Mouse (Mus musculus): ENCODE data around the gene Ccdc120. TPM values are rescaled to one million over a fixed set of nuclear protein-coding genes. Genes with fewer than 3 reads are reported as not detected.

Ccdc120 gene
- 15.8 and 22.9 TPM in 2 replicates for total RNA-seq (2012; rRNA removed)

GRCm38 (mm10) chrX:7750432-7751116, at the start of gene Ccdc120:
TSS of gene Ccdc120 (minus strand) at chrX:7750905.
- in situ Hi-C loops (cut with MboI; ENCODE audit: low sequenced_read_pairs in 2 of 2, unreplicated experiment in 2 of 2): no loop called here
- Histone ChIP-seq H3K4me1 (ENCODE audit: control insufficient read depth in 2 of 2, insufficient read depth in 2 of 2, low read length in 2 of 2, poor library complexity in 1 of 2) (0 out of 4 replicates have a peak, but pooled peaks cover 2 to 3% of the 10 kb centered on the region in 2 experiments), H3K9ac (ENCODE audit: insufficient read depth, low read depth, low read length, poor library complexity, severe bottlenecking) (peak within 1 kb of the TSS; percentile 82), H3K27ac (ENCODE audit: insufficient read depth, low read depth, low read length, poor library complexity, severe bottlenecking) (peak within 1 kb of the TSS; percentile 76), H3K36me3 (ENCODE audit: control insufficient read depth, insufficient read depth, low read length, poor library complexity, severe bottlenecking) (no peaks in the 10 kb centered on the region), H3K4me3 (ENCODE audit: insufficient read depth in 1 of 2, low read depth in 1 of 2, low read length in 2 of 2, poor library complexity in 1 of 2, severe bottlenecking in 1 of 2) (peak within 1 kb of the TSS; percentile 92 to 93), H3K9me3 (ENCODE audit: control insufficient read depth, insufficient read depth, low read depth, low read length) (no peaks in the 10 kb centered on the region)
- TF ChIP-seq MAFK (IDR thresholded peaks at IDR 0.05; ENCODE audit: insufficient read depth, low read depth, low read length): no peak
- peak; percentile 72 for DNase-seq (ENCODE audit: low read depth, low spot score)

- DNase-seq (ENCODE audit: low read depth, low spot score): no peak
- no peak for TF ChIP-seq ZC3H11A (IDR thresholded peaks at IDR 0.05; ENCODE audit: borderline replicate concordance, low read depth, low read length)
- TF ChIP-seq MAFK (IDR thresholded peaks at IDR 0.05; ENCODE audit: insufficient read depth, low read depth, low read length): no peak
- no peak for TF ChIP-seq ZNF384 (IDR thresholded peaks at IDR 0.05; ENCODE audit: low read depth, low read length)
- TF ChIP-seq HCFC1 (IDR thresholded peaks at IDR 0.05; ENCODE audit: borderline replicate concordance, insufficient read depth, low read length): no peak
- no peak for TF ChIP-seq CHD2 (IDR thresholded peaks at IDR 0.05; ENCODE audit: low read depth, low read length)
- H3K9ac ChIP-seq (ENCODE audit: insufficient read depth, low read depth, low read length, poor library complexity, severe bottlenecking): no peak overlapping the region
- no peaks in the 10 kb centered on the region for H3K4me1 ChIP-seq (ENCODE audit: control insufficient read depth in 2 of 2, insufficient read depth in 2 of 2, low read length in 2 of 2, poor library complexity in 1 of 2)
- no peak overlapping the region for H3K4me3 ChIP-seq (ENCODE audit: insufficient read depth in 1 of 2, low read depth in 1 of 2, low read length in 2 of 2, poor library complexity in 1 of 2, severe bottlenecking in 1 of 2)
- in situ Hi-C loops (cut with MboI; ENCODE audit: low sequenced_read_pairs in 2 of 2, unreplicated experiment in 2 of 2): no loop called here
- no peaks in the 10 kb centered on the region for H3K36me3 ChIP-seq (ENCODE audit: control insufficient read depth, insufficient read depth, low read length, poor library complexity, severe bottlenecking)
- H3K27ac ChIP-seq (ENCODE audit: insufficient read depth, low read depth, low read length, poor library complexity, severe bottlenecking): no peak overlapping the region
- H3K9me3 ChIP-seq (ENCODE audit: control insufficient read depth, insufficient read depth, low read depth, low read length): no peaks in the 10 kb centered on the region
Measured at GRCm38 (mm10) chrX:7797327-7797726, 46.6 kb upstream of the Ccdc120 start.

GRCm38 (mm10) chrX:7795016-7795415, 44.3 kb upstream of the Ccdc120 start:
- no peak overlapping the region for H3K27ac ChIP-seq (ENCODE audit: insufficient read depth, low read depth, low read length, poor library complexity, severe bottlenecking)
- in situ Hi-C loops (cut with MboI; ENCODE audit: low sequenced_read_pairs in 2 of 2, unreplicated experiment in 2 of 2): no loop called here
- TF ChIP-seq ZC3H11A (IDR thresholded peaks at IDR 0.05; ENCODE audit: borderline replicate concordance, low read depth, low read length) (no peak), CHD2 (IDR thresholded peaks at IDR 0.05; ENCODE audit: low read depth, low read length) (no peak), HCFC1 (IDR thresholded peaks at IDR 0.05; ENCODE audit: borderline replicate concordance, insufficient read depth, low read length) (no peak), MAFK (IDR thresholded peaks at IDR 0.05; ENCODE audit: insufficient read depth, low read depth, low read length) (no peak)
- no peaks in the 10 kb centered on the region for H3K9me3 ChIP-seq (ENCODE audit: control insufficient read depth, insufficient read depth, low read depth, low read length)
- H3K4me1 ChIP-seq (ENCODE audit: control insufficient read depth in 2 of 2, insufficient read depth in 2 of 2, low read length in 2 of 2, poor library complexity in 1 of 2): no peaks in the 10 kb centered on the region
- H3K4me3 ChIP-seq (ENCODE audit: insufficient read depth in 1 of 2, low read depth in 1 of 2, low read length in 2 of 2, poor library complexity in 1 of 2, severe bottlenecking in 1 of 2): no peak overlapping the region
- no peak overlapping the region for H3K9ac ChIP-seq (ENCODE audit: insufficient read depth, low read depth, low read length, poor library complexity, severe bottlenecking)
- H3K36me3 ChIP-seq (ENCODE audit: control insufficient read depth, insufficient read depth, low read length, poor library complexity, severe bottlenecking): no peaks in the 10 kb centered on the region
- no peak for DNase-seq (ENCODE audit: low read depth, low spot score)

- no peak overlapping the region for H3K4me3 ChIP-seq (ENCODE audit: insufficient read depth in 1 of 2, low read depth in 1 of 2, low read length in 2 of 2, poor library complexity in 1 of 2, severe bottlenecking in 1 of 2)
- H3K9me3 ChIP-seq (ENCODE audit: control insufficient read depth, insufficient read depth, low read depth, low read length): no peaks in the 10 kb centered on the region
- no peaks in the 10 kb centered on the region for H3K36me3 ChIP-seq (ENCODE audit: control insufficient read depth, insufficient read depth, low read length, poor library complexity, severe bottlenecking)
- in situ Hi-C loops (cut with MboI; ENCODE audit: low sequenced_read_pairs in 2 of 2, unreplicated experiment in 2 of 2): no loop called here
- H3K4me1 ChIP-seq (ENCODE audit: control insufficient read depth in 2 of 2, insufficient read depth in 2 of 2, low read length in 2 of 2, poor library complexity in 1 of 2): no peaks in the 10 kb centered on the region
- H3K9ac ChIP-seq (ENCODE audit: insufficient read depth, low read depth, low read length, poor library complexity, severe bottlenecking): no peak overlapping the region
- DNase-seq (ENCODE audit: low read depth, low spot score): peak; percentile 29
- no peak overlapping the region for H3K27ac ChIP-seq (ENCODE audit: insufficient read depth, low read depth, low read length, poor library complexity, severe bottlenecking)
- TF ChIP-seq HCFC1 (IDR thresholded peaks at IDR 0.05; ENCODE audit: borderline replicate concordance, insufficient read depth, low read length) (no peak), ZC3H11A (IDR thresholded peaks at IDR 0.05; ENCODE audit: borderline replicate concordance, low read depth, low read length) (no peak), ZNF384 (IDR thresholded peaks at IDR 0.05; ENCODE audit: low read depth, low read length) (no peak), MAFK (IDR thresholded peaks at IDR 0.05; ENCODE audit: insufficient read depth, low read depth, low read length) (no peak), CHD2 (IDR thresholded peaks at IDR 0.05; ENCODE audit: low read depth, low read length) (no peak)
Measured at GRCm38 (mm10) chrX:7793361-7793760, 42.7 kb upstream of the Ccdc120 start.

- Histone ChIP-seq H3K4me3 (ENCODE audit: insufficient read depth in 1 of 2, low read depth in 1 of 2, low read length in 2 of 2, poor library complexity in 1 of 2, severe bottlenecking in 1 of 2) (peak overlapping the region; percentile 56 to 66), H3K27ac (ENCODE audit: insufficient read depth, low read depth, low read length, poor library complexity, severe bottlenecking) (no peak overlapping the region), H3K9me3 (ENCODE audit: control insufficient read depth, insufficient read depth, low read depth, low read length) (no peaks in the 10 kb centered on the region), H3K36me3 (ENCODE audit: control insufficient read depth, insufficient read depth, low read length, poor library complexity, severe bottlenecking) (no peaks in the 10 kb centered on the region), H3K4me1 (ENCODE audit: control insufficient read depth in 2 of 2, insufficient read depth in 2 of 2, low read length in 2 of 2, poor library complexity in 1 of 2) (no peaks in the 10 kb centered on the region), H3K9ac (ENCODE audit: insufficient read depth, low read depth, low read length, poor library complexity, severe bottlenecking) (peak overlapping the region; percentile 68; the same call in 1 of the 2 replicates)
- DNase-seq (ENCODE audit: low read depth, low spot score): no peak
- in situ Hi-C loops (cut with MboI; ENCODE audit: low sequenced_read_pairs in 2 of 2, unreplicated experiment in 2 of 2): no loop called here
- TF ChIP-seq ZNF384 (IDR thresholded peaks at IDR 0.05; ENCODE audit: low read depth, low read length): no peak
Measured at GRCm38 (mm10) chrX:7790309-7790708, 39.6 kb upstream of the Ccdc120 start.

Data from ES-E14 (cell line).